Mouse (Mus musculus): Measurements from ENCODE around the gene Acot6.

Gene Acot6

DNA sequence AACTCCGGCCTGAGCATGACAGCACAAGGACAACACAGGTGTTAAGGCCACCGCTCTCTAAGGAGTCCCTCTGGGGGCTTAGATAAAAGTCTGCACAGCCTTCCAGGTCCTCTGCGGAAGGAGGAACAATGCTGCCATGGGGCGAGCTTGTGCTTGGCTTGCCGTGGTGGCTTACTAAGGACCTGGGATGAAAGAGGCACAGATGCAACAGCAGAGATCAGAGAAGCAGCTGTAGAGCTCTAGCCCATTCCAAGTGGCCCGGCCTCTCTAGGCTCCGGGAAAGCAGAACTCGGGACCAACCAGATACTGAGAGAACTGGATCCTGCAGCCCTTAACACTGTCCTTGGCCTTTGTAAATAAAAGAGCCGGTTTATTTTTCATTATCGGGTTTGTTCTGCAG, 51.5 kb downstream of the Acot6 start:
- no peak for DNase-seq (ENCODE audit: low read depth in 2 of 2, low spot score in 2 of 2)

DNA sequence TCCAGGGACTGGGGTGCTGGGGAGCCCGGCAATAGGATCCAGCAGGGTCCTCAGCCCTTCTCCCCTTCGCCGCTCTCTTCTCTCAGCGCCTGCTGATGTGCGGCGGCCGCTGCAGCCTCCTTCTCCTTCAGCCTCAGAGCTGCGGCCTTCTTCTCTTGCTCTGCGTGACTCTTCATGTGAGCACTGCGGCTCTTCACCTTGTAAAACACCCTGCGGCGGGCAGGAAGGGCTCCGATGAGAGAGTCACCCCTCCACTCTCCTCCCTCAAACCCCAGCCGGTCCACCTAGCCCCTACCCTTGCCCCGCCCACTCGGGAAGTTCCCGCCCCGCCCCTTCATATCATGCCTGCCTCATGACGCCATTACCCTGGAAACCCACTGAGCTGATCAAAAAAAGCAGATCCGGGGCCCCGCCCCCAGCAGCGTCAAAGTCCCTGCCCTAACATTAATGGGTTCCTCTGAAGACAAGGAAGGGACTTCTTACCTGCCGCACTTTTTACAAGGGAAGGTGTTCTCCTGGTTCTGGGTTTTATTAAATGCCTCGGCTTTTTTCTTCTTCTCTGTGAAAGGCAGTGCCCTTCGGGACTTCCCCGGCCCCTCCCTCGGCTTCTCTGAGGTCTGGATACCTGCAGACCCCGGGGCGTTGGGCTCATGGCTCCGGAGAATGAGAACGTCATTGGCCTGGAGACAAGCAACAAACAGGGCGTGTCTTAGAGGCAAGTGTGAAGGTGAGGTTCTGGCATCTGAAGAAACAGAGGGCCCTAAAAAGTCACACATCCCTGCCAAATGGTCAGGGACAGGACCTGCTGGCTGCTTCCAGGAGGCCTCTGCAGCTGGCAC, 52.1 kb downstream of the Acot6 start:
- no peak for DNase-seq (ENCODE audit: low read depth in 2 of 2, low spot score in 2 of 2)

DNA sequence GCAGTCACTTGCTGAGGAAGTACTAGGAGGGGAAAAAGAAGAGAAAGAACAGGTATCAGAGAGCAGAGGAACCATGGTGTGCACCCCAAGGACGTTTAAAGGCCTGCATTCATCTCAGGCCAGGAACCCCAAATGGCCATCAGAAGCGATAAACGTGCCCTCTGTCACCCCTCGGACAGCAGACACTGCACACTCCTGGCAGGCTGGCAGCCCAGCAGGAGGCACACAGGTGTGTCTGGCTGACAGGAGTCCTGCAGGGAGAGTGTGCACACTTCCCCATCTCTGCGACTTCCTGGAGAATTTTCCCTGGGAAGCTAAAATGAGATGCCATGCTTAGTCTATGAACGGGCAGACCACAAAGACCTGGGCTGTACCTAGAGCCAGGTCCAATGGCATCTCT, 53.0 kb downstream of the Acot6 start:
- DNase-seq (ENCODE audit: low read depth in 2 of 2, low spot score in 2 of 2), result no peak

DNA sequence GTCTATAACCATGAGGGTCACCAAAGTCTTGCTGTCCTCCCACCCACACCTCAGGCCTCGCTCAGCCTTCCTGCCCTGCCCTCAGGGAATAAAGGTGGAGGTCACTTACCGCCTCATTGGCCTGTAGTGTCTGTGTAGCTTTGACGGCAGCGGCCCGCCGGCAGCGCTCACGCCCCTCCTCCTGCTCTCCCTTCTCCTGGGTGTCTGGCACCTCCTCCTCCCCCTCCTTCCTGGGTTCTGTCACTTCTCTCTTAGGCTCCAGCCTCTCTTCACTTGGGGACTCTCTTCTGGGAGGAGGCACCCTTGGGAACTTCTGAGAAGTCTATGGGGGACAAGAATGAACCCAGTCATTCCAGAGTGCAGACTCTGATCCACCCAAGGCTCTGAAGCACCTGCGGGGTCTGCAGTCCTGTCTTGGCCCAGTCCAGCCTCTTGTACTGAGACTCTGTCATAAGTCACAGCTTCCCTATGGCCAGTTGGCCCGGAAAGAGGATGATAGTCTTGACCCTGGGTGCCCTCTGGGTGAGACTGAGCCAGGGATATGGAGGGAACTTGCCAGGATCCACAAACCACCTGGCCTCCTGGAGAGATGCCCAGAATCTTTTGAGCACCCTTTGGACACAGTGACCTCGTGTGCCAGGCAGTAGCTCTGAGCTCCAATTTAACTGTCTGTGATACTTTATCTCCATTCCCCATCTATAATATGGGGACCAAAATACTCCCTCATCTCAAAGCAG, 54.5 kb downstream of the Acot6 start:
- no peak for DNase-seq (ENCODE audit: low read depth in 2 of 2, low spot score in 2 of 2)

DNA sequence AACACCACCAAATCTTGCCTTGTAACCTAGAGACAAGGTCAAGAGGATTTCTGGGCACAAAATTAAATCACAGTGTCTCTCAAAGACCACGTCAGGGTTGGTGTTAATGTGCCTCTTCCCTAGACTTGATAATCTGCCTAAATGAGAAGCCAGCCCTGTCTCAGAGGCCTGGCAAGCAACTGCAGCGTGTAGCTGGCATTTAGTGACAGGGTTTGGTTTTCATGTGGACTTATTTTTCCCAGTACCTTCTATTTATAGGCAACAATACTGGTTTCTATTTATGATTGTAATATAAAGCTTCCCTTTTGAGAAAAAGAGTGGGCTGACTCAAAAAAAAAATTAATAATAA, 55.0 kb downstream of the Acot6 start:
- no peak for DNase-seq (ENCODE audit: low read depth in 2 of 2, low spot score in 2 of 2)

DNA sequence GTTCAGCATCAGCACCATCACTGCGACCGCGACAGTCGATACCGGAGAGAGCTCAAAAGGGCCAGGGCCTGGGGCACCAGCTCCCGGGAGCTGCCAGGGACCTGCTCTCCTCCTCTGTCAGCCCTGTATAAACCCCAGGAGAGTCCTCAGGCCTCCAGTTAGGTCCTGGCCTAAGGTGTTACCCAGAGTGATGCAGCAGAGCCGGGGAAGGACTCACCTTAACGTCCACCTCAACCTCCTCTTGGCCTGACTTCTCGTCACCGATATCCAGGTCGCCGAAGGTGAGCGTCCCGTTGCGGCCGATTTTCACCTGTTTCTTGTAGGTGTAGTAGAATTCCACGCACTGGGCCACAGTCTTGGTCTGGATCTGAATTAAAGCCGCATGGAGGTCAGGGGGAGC, 55.8 kb downstream of the Acot6 start:
- no peak for DNase-seq (ENCODE audit: low read depth in 2 of 2, low spot score in 2 of 2)

DNA sequence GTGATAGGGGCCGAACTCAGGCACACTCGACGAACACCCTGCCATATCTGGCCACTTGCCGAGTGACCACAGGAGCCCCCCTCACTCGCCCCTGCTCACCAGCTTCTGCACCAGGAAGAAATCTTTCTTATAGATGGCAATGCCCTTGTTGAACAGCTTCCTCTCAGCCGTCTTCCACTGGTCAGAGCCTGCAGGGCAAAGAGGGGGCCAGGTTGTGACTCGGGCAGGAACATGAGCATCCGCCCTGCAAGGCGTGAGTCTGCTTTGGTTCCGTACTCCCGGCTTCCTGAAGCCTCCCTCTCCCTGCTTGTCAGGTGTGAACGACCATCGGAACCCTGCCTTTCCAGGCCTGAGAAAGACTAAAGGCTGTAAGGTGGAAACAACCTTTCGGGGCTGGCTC, 57.7 kb downstream of the Acot6 start:
- DNase-seq (ENCODE audit: low read depth in 2 of 2, low spot score in 2 of 2), result no peak

DNA sequence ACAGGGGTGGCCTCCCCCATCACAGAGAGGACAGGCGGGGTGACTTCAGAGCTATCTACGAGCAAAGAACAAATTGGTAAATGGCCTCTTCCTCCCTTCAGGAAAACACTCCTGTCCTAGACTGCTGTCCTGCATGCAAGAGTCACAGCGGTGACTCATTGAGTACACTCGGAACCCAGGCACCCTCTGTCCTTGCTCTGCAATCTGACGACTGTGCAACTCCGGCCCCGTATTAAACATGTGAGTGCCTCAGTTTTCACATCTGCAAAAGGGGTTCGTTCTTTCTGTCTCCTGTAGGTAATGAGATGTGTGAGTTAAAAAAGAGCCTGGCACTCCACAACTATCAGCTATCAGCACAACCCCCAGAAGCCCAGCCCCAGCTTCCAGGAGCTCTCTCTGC, 60.0 kb downstream of the Acot6 start:
- no peak for DNase-seq (ENCODE audit: low read depth in 2 of 2, low spot score in 2 of 2)

Data from CD8-positive naive resting alpha-beta T cell, adult 2 months (primary cell).